Mouse (Mus musculus) embryonic facial prominence, embryonic 10.5 days (tissue): ENCODE data around the gene Fgfr2. TPM values are rescaled to one million over a fixed set of nuclear protein-coding genes. Genes with fewer than 3 reads are reported as not detected.

Experiments
- DNase-seq: peaks from one replicate; pipeline ENCODE4 v3.0.0-alpha.2; 2017; ENCODE audit warnings: low spot score
- H3K27ac ChIP-seq: fragments of 300-500 bp; sonication (generic); replicated peaks from 2 replicates; pipeline ENCODE4 v1.5.1; 2016; ENCODE audit warnings: mild to moderate bottlenecking
- H3K27me3 ChIP-seq: fragments of 300-500 bp; sonication (generic); replicated peaks from 2 replicates; pipeline ENCODE4 v1.6.1; 2016; ENCODE audit warnings: low read depth, mild to moderate bottlenecking; ENCODE audit not compliant: poor library complexity, severe bottlenecking
- H3K36me3 ChIP-seq: fragments of 300-500 bp; sonication (generic); replicated peaks from 2 replicates; pipeline ENCODE4 v1.6.1; 2016; ENCODE audit warnings: mild to moderate bottlenecking, moderate library complexity
- H3K4me1 ChIP-seq: fragments of 300-500 bp; sonication (generic); 2 replicates; pipeline ENCODE4 v1.6.1; 2016
- H3K4me3 ChIP-seq: fragments of 300-500 bp; sonication (generic); 2 replicates; pipeline ENCODE4 v1.5.1; 2016; ENCODE audit warnings: mild to moderate bottlenecking, moderate library complexity
- H3K9me3 ChIP-seq: fragments of 300-500 bp; sonication (generic); 2 replicates; pipeline ENCODE4 v1.6.1; 2016; ENCODE audit warnings: mild to moderate bottlenecking
- WGBS: fragments of 180-500 bp; shearing (Covaris S2); methylation state at CpG from one replicate; pipeline ENCODE4 v1.1.7; 2016; 5-methylcytosine and 5-hydroxymethylcytosine counted together
- polyA plus RNA-seq: library from polyadenylated mRNA; unstranded; fragments of >200 nt; fragmentation: Nextera tagmentation; extraction: Ambion mirVana; gene quantifications from 2 replicates; pipeline ENCODE4 v1.2.1, GENCODE M21; 2016

The Fgfr2 gene
- polyA plus RNA-seq, 1 experiment from 2014 or later, result 74.3 TPM

DNA sequence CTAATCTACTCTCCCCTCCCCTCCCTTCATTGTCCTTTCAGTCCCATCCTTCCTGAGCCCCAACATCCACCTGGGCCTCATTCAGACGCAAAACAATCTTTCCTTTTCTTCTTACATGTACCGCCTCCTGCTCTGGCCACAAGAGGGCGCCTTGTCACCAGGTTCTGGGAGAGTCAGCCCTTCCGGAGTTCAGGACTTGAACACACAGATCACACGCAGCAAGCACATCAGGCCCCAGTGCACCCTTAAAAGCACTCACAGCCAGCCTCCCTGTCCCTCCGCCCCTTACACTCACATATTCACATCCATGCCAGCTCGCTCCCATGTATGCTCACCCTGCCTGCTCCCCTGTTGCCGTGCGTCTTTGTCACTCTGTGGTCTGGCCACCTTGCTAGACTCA, 467.1 kb downstream of the Fgfr2 start:
- Histone ChIP-seq H3K4me1 (peaks cover 59% of the 10 kb centered on the region), H3K4me3 (0 out of 2 replicates have a peak overlapping the region, but pooled peaks have one; percentile 18), H3K36me3 (no peaks in the 10 kb centered on the region), H3K9me3 (no peaks in the 10 kb centered on the region), H3K27me3 (peaks cover 12% of the 10 kb centered on the region; the same call in 1 of the 2 replicates), H3K27ac (peak overlapping the region; percentile 80)
- peak; percentile 93 for DNase-seq
- WGBS, result 15% methylated on average over 9 of the region's 9 CpGs

DNA sequence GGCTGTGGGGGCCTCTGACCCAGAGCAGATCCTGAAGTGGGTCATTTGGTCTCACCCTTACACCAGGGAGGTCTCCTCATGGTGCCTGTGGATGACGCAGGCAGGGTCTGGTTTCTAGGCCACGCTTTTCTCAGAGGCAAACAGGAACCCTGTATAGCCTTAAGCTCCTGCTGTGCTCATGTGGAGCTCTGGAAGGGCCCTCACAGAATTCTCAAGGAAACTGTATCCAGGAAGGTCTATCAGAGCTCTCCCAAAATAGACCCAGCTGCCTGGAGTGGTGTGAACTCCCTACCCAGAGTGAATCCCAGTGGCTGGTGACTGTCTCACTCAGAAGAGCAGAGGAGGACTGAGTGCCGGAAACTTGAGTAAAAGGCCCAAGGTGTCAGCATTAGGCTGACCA, 468.7 kb downstream of the Fgfr2 start:
- H3K36me3 ChIP-seq, result no peaks in the 10 kb centered on the region
- H3K4me1 ChIP-seq, result peaks cover 50% of the 10 kb centered on the region
- peaks cover 9% of the 10 kb centered on the region; the same call in 1 of the 2 replicates for H3K27me3 ChIP-seq
- DNase-seq, result no peak
- H3K4me3 ChIP-seq, result no peak overlapping the region
- H3K27ac ChIP-seq, result no peak overlapping the region
- 81% methylated on average over 3 of the region's 3 CpGs for WGBS
- H3K9me3 ChIP-seq, result no peaks in the 10 kb centered on the region

- no peak overlapping the region for H3K4me3 ChIP-seq
- DNase-seq, result no peak
- H3K9me3 ChIP-seq, result no peaks in the 10 kb centered on the region
- peaks cover 24% of the 10 kb centered on the region for H3K27me3 ChIP-seq
- H3K36me3 ChIP-seq, result no peaks in the 10 kb centered on the region
- H3K27ac ChIP-seq, result no peak overlapping the region
- H3K4me1 ChIP-seq, result peaks cover 19% of the 10 kb centered on the region
- whole genome bisulfite sequencing, result 93% methylated on average over 1 of the region's 1 CpGs
Measured at GRCm38 (mm10) chr7:132646514-132646913, 476.6 kb downstream of the Fgfr2 start.

DNA sequence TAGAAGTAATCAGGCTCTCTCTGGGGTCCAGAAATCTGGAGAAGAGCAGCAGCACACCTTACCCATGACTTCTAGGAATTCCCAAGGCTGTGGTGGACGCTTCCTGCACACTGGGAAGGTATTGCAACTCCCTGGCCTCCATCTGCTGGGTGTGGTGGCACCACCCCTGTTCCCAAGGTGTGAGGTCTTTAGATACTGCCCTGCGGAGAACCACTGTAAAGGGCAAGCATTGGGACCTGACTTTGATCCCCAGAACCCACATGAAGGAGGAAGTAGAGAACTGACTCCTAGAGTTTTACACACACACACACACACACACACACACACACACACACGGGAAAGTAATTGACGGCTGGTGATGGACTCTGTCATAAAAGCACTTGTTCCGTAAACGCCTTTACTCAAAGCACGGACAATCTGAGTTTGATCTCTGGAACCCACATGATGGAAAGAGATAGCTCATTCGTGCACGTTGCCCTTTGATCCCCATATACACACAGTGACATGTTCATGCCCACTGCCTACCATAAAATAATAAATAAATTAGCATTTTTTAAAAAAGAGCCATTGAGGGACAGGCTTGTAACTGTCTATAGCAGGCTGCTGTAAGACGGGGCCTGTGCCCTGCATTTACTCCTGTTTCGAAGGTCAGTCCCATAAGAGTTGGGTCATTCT, 478.4 kb downstream of the Fgfr2 start:
- H3K27ac ChIP-seq, result no peak overlapping the region
- no peaks in the 10 kb centered on the region for H3K36me3 ChIP-seq
- H3K4me1 ChIP-seq, result peaks cover 21% of the 10 kb centered on the region
- no peak overlapping the region for H3K4me3 ChIP-seq
- no peaks in the 10 kb centered on the region for H3K9me3 ChIP-seq
- no peak for DNase-seq
- 87% methylated on average over 11 of the region's 11 CpGs for WGBS
- peaks cover 42% of the 10 kb centered on the region for H3K27me3 ChIP-seq

DNA sequence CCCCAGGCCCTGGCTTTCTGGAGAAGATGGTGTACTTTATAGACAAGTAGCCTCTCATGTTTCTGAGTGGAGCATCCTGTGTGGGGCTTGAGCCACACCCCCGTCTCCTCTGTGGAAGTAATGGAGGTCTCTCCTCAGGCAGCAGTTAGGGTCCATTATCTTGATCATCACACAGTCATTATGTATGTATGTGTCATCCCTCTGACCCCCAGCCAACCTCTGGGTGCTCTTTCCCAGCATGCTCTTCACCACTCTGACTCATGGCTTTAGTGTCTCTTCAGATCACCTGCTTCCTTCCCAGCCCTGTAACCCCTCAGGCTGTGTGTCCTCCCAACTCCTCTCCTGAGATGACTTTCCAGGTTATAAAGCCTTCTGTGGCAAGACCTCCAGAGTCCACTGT, 481.5 kb downstream of the Fgfr2 start:
- Histone ChIP-seq H3K4me1 (peaks cover 36% of the 10 kb centered on the region), H3K9me3 (no peaks in the 10 kb centered on the region), H3K4me3 (no peak overlapping the region), H3K27me3 (peaks cover 72% of the 10 kb centered on the region), H3K27ac (no peak overlapping the region), H3K36me3 (no peaks in the 10 kb centered on the region)
- 82% methylated on average over 1 of the region's 1 CpGs for whole genome bisulfite sequencing
- no peak for DNase-seq

GRCm38 (mm10) chr7:132640946-132641345, 482.2 kb downstream of the Fgfr2 start:
- Histone ChIP-seq H3K27ac (no peak overlapping the region), H3K9me3 (no peaks in the 10 kb centered on the region), H3K36me3 (no peaks in the 10 kb centered on the region), H3K4me1 (peaks cover 36% of the 10 kb centered on the region), H3K27me3 (peaks cover 78% of the 10 kb centered on the region), H3K4me3 (no peak overlapping the region)
- 27% methylated on average over 9 of the region's 9 CpGs for WGBS
- peak; percentile 26 for DNase-seq

GRCm38 (mm10) chr7:132638446-132639087, 484.6 kb downstream of the Fgfr2 start:
- Histone ChIP-seq H3K36me3 (no peaks in the 10 kb centered on the region), H3K27me3 (peaks cover 98% of the 10 kb centered on the region), H3K4me3 (no peak overlapping the region), H3K4me1 (peaks cover 36% of the 10 kb centered on the region), H3K9me3 (no peaks in the 10 kb centered on the region), H3K27ac (no peak overlapping the region)
- DNase-seq, result peak; percentile 48
- 56% methylated on average over 12 of the region's 12 CpGs for WGBS

DNA sequence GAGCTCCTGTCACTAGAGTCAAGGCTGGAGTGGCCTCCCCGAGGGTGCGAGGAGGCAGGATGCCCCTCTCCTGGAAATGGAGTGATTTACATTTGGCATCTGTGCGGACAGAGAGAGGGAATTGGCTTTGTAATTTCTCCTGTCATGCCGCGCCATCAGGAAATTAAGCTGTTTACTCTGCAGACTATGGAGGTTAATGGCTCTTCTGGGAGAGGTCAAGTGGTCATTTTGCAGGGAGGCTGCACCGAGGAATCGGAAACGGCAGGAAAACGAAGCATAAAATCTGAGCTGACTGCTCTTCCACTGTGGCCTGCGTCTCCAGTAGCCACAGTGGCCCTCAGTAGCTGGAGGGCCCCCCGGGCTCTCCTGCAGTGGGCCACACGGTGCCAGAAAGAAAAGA, 485.9 kb downstream of the Fgfr2 start:
- H3K4me1 ChIP-seq, result peaks cover 36% of the 10 kb centered on the region
- no peaks in the 10 kb centered on the region for H3K9me3 ChIP-seq
- 23% methylated on average over 12 of the region's 12 CpGs for WGBS
- peaks cover 98% of the 10 kb centered on the region for H3K27me3 ChIP-seq
- peak; percentile 19 for DNase-seq
- no peaks in the 10 kb centered on the region for H3K36me3 ChIP-seq
- no peak overlapping the region for H3K4me3 ChIP-seq
- H3K27ac ChIP-seq, result no peak overlapping the region

GRCm38 (mm10) chr7:132631313-132631712, 491.8 kb downstream of the Fgfr2 start:
- Histone ChIP-seq H3K4me1 (peaks cover 6% of the 10 kb centered on the region; the same call in 1 of the 2 replicates), H3K9me3 (no peaks in the 10 kb centered on the region), H3K4me3 (no peak overlapping the region), H3K27ac (no peak overlapping the region), H3K36me3 (no peaks in the 10 kb centered on the region), H3K27me3 (peaks cover 77% of the 10 kb centered on the region)
- no peak for DNase-seq
- 83% methylated on average over 11 of the region's 11 CpGs for WGBS

GRCm38 (mm10) chr7:132627448-132627847, 495.7 kb downstream of the Fgfr2 start:
- 87% methylated on average over 3 of the region's 3 CpGs for WGBS
- Histone ChIP-seq H3K27ac (no peak overlapping the region), H3K27me3 (peaks cover 41% of the 10 kb centered on the region), H3K9me3 (no peaks in the 10 kb centered on the region), H3K36me3 (no peaks in the 10 kb centered on the region), H3K4me3 (no peak overlapping the region), H3K4me1 (peaks cover 6% of the 10 kb centered on the region; the same call in 1 of the 2 replicates)
- DNase-seq, result no peak

GRCm38 (mm10) chr7:132626174-132626573, 497.0 kb downstream of the Fgfr2 start:
- H3K4me3 ChIP-seq, result no peak overlapping the region
- H3K27ac ChIP-seq, result no peak overlapping the region
- no peaks in the 10 kb centered on the region for H3K9me3 ChIP-seq
- H3K27me3 ChIP-seq, result peaks cover 32% of the 10 kb centered on the region
- H3K4me1 ChIP-seq, result peaks cover 6% of the 10 kb centered on the region; the same call in 1 of the 2 replicates
- WGBS, result 59% methylated on average over 4 of the region's 4 CpGs
- no peak for DNase-seq
- no peaks in the 10 kb centered on the region for H3K36me3 ChIP-seq

DNA sequence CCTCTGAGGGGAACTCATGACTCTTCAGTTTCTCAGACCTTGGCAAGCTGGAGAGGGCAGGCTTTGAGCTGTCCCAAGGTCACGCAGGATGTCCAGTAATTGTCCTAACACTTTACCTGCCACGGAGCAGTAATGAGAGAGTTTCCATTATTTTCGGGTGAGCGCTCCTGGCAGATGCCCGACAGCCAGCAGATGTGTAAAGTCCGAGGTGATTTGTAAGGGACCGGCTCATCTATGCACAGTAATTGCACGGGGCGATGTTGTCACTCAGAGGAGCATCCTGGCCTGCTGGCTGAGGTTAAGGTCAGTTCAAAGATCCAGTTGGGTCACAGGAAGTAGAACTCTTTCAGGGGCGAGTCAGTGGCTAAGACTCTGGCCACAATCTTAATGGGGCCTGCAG, 499.0 kb downstream of the Fgfr2 start:
- H3K27me3 ChIP-seq, result peaks cover 23% of the 10 kb centered on the region
- WGBS, result 76% methylated on average over 10 of the region's 10 CpGs
- no peaks in the 10 kb centered on the region for H3K9me3 ChIP-seq
- no peaks in the 10 kb centered on the region for H3K4me1 ChIP-seq
- H3K4me3 ChIP-seq, result no peak overlapping the region
- no peak for DNase-seq
- no peaks in the 10 kb centered on the region for H3K36me3 ChIP-seq
- no peak overlapping the region for H3K27ac ChIP-seq
